Mouse (Mus musculus) liver, adult 2 months (tissue): ENCODE results near the gene Orc3.

Experiments used
- CTCF ChIP-seq: fragments of 200-500 bp; IDR thresholded peaks from 2 replicates; pipeline ENCODE4 v1.5.1; 2011; ENCODE audit warnings: low read depth, low read length, control low read depth
- POLR2A ChIP-seq: fragments of 200-500 bp; IDR thresholded peaks from 2 replicates; pipeline ENCODE4 v1.6.1; 2011; ENCODE audit warnings: low read length, control low read depth; ENCODE audit not compliant: insufficient read depth; ENCODE audit errors: extremely low read depth

DNA sequence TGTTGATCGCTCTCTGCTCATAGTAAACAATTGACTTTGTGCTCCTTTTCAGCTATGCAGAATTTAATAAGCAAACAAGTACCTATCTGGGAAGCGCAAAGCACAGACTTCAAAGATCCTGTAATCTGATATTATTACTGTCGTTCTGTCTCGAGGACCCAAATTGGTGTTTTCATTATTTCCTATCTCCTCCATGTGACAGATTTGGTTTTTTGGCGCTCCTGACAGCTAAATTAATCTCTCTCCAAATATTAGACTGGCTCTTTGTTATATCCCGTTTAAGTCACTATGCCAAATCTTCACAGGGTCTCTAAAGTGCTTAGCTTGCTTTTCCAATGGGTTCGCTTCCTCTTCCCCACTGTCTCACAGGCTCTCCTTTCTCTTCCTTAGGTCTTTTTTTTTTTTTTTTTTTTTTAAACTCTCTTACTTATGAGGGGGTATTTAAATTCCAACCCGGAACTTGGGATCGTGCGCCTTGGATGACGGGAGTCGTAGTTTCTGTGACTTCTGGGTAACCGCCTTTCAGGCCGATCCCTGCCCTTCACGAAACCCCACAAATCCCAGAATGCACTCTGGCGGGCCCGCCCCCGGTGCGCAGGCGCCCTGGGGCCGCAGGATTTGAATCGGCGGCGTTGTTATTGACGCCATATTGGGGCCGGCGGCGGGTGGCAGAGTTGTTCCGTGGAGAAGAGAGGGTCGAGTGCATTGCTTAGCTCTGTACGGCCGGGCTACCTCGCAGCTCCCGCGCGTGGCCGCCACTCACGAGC lies 64.6 kb downstream of the Orc3 start:
- TF ChIP-seq CTCF (no peak), POLR2A (peak; percentile 90)
